Mouse (Mus musculus) T-cell, adult 2 months (primary cell): Measurements from ENCODE around the gene Sh2d1b2.

Experiments used
- DNase-seq: peaks from one replicate; pipeline ENCODE4 v3.0.0; 2022; ENCODE audit warnings: low spot score

Sh2d1b2 gene

DNA sequence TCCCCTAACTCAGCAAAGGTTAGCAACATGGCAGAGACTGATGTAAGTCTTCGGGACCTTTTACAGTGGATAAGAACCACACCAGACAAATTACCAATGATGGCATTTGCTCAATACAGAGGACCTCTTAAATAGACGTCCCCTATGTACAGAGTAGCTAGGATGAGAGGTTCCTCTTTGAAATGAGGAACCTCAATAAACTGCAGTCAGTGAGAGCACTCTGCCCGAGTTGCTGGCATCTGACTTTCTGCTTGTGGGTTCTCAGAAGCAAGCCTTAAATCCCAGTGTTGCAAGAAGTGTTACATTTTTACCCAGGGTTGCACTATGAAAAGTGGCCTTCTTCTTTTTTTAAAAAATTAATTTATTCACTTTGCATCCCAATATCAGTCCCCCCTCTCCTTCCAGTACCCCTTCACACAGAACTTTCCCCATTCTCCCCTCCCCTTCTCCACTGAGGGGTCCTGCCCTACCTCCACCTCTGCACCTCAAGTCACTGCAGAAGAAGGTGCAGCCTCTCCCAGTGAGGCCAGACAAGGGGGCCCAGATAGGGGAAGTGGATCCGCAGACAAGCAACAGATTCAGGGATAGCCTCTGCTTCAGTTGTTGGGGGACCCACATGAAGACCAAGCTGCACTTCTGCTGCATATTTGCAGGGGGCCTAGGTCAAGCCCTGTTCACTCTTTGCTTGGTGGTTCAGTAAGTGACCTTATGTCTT, 50.0 kb downstream of the Sh2d1b2 start:
- no peak for DNase-seq

GRCm38 (mm10) chr1:170292239-170292951, 59.8 kb downstream of the Sh2d1b2 start:
- no peak for DNase-seq

GRCm38 (mm10) chr1:170293257-170293656, 60.7 kb downstream of the Sh2d1b2 start:
- DNase-seq: no peak

DNA sequence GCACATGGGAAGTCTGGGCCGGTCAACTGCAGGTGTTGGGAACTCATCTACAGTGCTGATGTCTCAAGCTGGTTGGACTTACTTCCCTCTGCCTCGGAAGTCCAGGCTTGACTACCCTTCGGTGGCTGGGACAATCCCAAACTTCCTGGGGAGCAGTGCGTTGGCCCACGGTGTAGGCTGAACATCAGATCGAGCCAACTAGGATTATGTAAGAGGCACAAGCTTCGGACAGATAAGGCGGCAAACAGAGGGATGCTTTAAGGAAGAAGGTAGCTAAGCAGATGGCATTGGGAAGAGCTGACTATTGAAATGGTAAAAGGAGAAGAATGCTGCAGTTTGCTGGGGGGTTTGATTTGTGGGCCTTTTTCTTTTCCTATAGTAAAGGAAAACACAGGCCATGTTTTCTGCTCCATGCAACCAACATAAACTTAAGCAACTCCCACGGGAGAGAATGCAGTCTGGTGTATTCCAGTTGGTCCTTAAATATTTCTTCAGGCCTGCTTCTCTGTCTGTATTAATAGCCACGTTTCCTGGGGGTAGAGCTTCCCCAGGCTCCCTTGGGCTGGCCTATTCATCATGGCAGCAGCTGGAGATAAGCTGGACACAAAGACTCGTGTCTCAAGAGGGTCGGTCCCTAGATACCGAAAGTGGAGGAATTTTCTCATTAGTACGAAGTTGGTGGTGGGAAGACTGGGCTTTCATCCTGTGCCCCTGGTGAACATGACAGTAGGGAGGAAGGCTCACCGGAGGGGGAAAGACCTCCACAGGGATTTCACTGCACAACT, 62.4 kb downstream of the Sh2d1b2 start:
- no peak for DNase-seq

- no peak for DNase-seq
These were observed 66.9 kb downstream of the Sh2d1b2 start for GRCm38 (mm10) chr1:170299496-170299895.

- DNase-seq: no peak
These were observed 69.1 kb downstream of the Sh2d1b2 start for GRCm38 (mm10) chr1:170301686-170302085.

DNA sequence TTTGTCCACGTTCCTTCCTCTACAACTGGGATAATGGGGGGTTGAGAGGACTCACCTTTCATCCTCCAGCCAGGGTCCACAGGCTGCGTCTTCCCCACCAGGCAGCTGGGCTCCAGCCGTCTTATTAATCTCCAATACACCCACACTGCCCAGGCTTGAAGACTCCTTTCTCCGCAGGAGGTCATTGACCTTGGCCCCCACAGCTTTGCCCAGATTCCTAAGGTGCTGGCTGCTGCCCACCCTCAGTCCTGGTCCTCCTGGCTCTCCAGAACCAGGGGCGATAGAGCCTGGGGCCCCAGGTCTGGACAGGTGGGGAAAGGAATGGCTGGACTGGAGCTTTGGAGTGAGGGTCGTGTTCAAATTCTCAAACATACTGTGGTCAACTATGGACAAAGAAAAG, 69.9 kb downstream of the Sh2d1b2 start:
- no peak for DNase-seq

DNA sequence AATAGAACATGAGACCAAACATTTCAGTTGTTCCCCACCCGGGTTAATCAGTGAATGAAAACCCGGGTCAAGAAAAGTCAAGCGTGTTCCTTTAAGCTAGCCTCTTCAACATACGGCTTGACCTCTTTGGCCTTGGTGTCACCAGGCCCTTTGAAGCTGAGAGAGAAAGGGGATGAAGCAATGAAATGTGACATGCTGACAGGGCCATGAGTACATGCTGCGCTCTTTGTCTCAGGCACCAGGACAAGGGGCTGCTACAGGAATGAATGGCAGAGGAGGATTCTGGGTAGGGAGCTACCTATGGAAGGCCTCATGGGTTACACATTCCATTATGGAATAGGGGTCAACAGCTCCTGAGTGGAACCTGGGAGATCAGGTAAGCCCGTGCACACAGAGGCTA, 70.6 kb downstream of the Sh2d1b2 start:
- DNase-seq: no peak
